Mouse (Mus musculus): ENCODE results near the gene Nop9.

DNA sequence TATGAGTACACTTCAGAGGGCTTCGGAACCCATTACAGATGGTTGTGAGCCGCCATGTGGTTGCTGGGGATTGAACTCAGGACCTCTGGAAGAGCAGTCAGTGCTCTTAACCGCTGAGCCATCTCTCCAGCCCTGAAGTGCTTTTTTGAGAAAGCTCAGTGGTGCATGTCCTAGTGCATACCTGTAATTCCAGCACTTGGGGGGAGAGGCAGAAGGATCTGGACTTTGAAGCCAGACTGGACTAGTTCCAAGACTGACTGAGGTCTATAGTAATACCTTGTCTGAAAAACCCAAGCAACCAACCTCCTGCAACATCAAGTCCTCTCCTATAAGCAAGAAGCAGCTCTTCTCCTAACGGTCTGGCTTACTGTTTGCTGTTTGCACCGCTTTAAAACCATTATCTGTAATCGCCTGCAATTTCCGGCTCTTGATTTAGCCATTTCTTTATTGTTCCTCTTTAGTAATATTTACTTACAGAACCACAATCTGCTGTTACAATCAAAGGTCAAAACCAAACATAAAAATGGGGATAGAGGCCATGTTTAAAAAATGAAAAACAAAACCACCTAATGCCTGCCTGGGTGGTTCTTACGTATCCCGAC, 8.3 kb upstream of the Nop9 start:
- no peak for TF ChIP-seq POLR2A (IDR thresholded peaks at IDR 0.05; ENCODE audit: insufficient read depth, low read depth, low read length)
- TF ChIP-seq CTCF (IDR thresholded peaks at IDR 0.05; ENCODE audit: insufficient read depth, low read depth, low read length), result no peak
